Mouse (Mus musculus) heart, postnatal 4 days (tissue): ENCODE results near the gene Ecd. TPM values are rescaled to one million over a fixed set of nuclear protein-coding genes. Genes with fewer than 3 reads are reported as not detected.
A peak's percentile ranks its signal among the peaks of the same experiment; 100 is the strongest.
"Not testable (repeated sequence)": the region's sequence is repeated elsewhere in the genome, so short reads cannot be mapped to it uniquely, and the experiment has no call there.

ENCODE experiments used
- DNase-seq: peaks from one replicate; pipeline ENCODE4 v3.0.0; 2021
- total RNA-seq, 2 experiments: library from RNA; stranded (reverse); gene quantifications; 2 replicates each; pipeline ENCODE4 v1.2.3; 2021

Ecd gene
- total RNA-seq, 2 experiments from 2014 or later: 33.6 to 35.7 TPM

- DNase-seq: no peak
Measured at GRCm38 (mm10) chr14:20324196-20324595, 23.7 kb downstream of the Ecd start.

GRCm38 (mm10) chr14:20319420-20319819 lies 28.5 kb downstream of the Ecd start:
- peak; percentile 56 for DNase-seq

GRCm38 (mm10) chr14:20315137-20315536 lies 32.8 kb downstream of the Ecd start:
- no peak for DNase-seq

GRCm38 (mm10) chr14:20305085-20305484 lies 42.8 kb downstream of the Ecd start:
- DNase-seq: not testable (repeated sequence)

GRCm38 (mm10) chr14:20298131-20298530 lies 49.8 kb downstream of the Ecd start:
- DNase-seq: no peak

- DNase-seq: no peak
Measured at GRCm38 (mm10) chr14:20297616-20298015, 50.3 kb downstream of the Ecd start.

GRCm38 (mm10) chr14:20294947-20295346 lies 53.0 kb downstream of the Ecd start:
- no peak for DNase-seq

GRCm38 (mm10) chr14:20294117-20294892 lies 53.6 kb downstream of the Ecd start, which contains the start of gene Nudt13:
Gene Nudt13 (plus strand): TSS chr14:20294697.
- peak; percentile 83 for DNase-seq

- no peak for DNase-seq
Measured at GRCm38 (mm10) chr14:20291391-20291790, 56.5 kb downstream of the Ecd start.

Other genes with a start within 250 kb of the Ecd start
- gene Saysd1, start 209.6 kb downstream of the Ecd start, total RNA-seq: 1 to 10 TPM; 2.7 to 3.4 TPM
- gene Kcnk5, start 166.3 kb downstream of the Ecd start, total RNA-seq: 1 to 10 TPM; 1.3 to 1.7 TPM
- not detected for gene Kcnk16, start 78.9 kb downstream of the Ecd start, total RNA-seq
- 10 to 100 TPM; 19.7 to 20.3 TPM for gene Nudt13, start 53.4 kb downstream of the Ecd start, total RNA-seq
- gene Fam149b, start within 50 bp of the Ecd start, total RNA-seq: 10 to 100 TPM; 34.4 to 35.8 TPM
- 10 to 100 TPM; 39.7 to 42.5 TPM for gene Dnajc9, start 40.8 kb upstream of the Ecd start, total RNA-seq
- gene Mrps16, start 45.5 kb upstream of the Ecd start, total RNA-seq: 10 to 100 TPM; 68.8 to 70.0 TPM
- under 1 TPM; 0.29 to 0.54 TPM for gene Cfap70, start 104.1 kb upstream of the Ecd start, total RNA-seq
- gene Anxa7, start 132.0 kb upstream of the Ecd start, total RNA-seq: 10 to 100 TPM; 49.5 to 57.1 TPM
- 1 to 10 TPM in 1 of 2 experiments, under 1 TPM in 1; 0.97 to 1.2 TPM for gene Mss51, start 148.8 kb upstream of the Ecd start, total RNA-seq
- 10 to 100 TPM; 71.7 to 79.0 TPM for gene Ppp3cb, start 198.5 kb upstream of the Ecd start, total RNA-seq